Mouse (Mus musculus): Measurements from ENCODE around the gene Prkci. TPM values are rescaled to one million over a fixed set of nuclear protein-coding genes. Genes with fewer than 3 reads are reported as not detected.

Gene Prkci
- polyA plus RNA-seq, 2 experiments: 45.3 to 45.5 TPM

GRCm38 (mm10) chr3:31014374-31014773 is 18.8 kb downstream of the Prkci start:
- no peaks in the 10 kb centered on the region for H3K27me3 ChIP-seq (ENCODE audit: control insufficient read depth, insufficient read depth, low read length)
- H3K9me3 ChIP-seq (ENCODE audit: control insufficient read depth, low read length): no peaks in the 10 kb centered on the region
- H3K9ac ChIP-seq (ENCODE audit: low read depth, low read length, severe bottlenecking): no peak overlapping the region
- DNase-seq (ENCODE audit: low spot score): no peak
- WGBS: 61% methylated on average over 2 of the region's 2 CpGs
- no peak overlapping the region for H3K27ac ChIP-seq (replicated peaks; ENCODE audit: low read depth, low read length)
- H3K4me2 ChIP-seq (replicated peaks; ENCODE audit: low read depth, low read length, severe bottlenecking): no peak overlapping the region
- no peaks in the 10 kb centered on the region for H3K36me3 ChIP-seq (ENCODE audit: control insufficient read depth, insufficient read depth, low read length)
- H3K4me1 ChIP-seq (ENCODE audit: control insufficient read depth, insufficient read depth, low read length): peaks cover 22% of the 10 kb centered on the region
- ATAC-seq (ENCODE audit: low FRiP score, low read depth): no peak
- no peak overlapping the region for H3K4me3 ChIP-seq (replicated peaks; ENCODE audit: low read length)
- no peak for TF ChIP-seq POLR2A (IDR thresholded peaks at IDR 0.05; ENCODE audit: borderline replicate concordance, extremely low read depth, insufficient read depth, insufficient read length)

- Histone ChIP-seq H3K9me3 (ENCODE audit: control insufficient read depth, low read length) (no peaks in the 10 kb centered on the region), H3K4me3 (replicated peaks; ENCODE audit: low read length) (no peak overlapping the region), H3K27me3 (ENCODE audit: control insufficient read depth, insufficient read depth, low read length) (no peaks in the 10 kb centered on the region), H3K4me1 (ENCODE audit: control insufficient read depth, insufficient read depth, low read length) (peaks cover 22% of the 10 kb centered on the region), H3K36me3 (ENCODE audit: control insufficient read depth, insufficient read depth, low read length) (peaks cover 5% of the 10 kb centered on the region; the same call in 1 of the 2 replicates), H3K4me2 (replicated peaks; ENCODE audit: low read depth, low read length, severe bottlenecking) (no peak overlapping the region), H3K9ac (ENCODE audit: low read depth, low read length, severe bottlenecking) (no peak overlapping the region), H3K27ac (replicated peaks; ENCODE audit: low read depth, low read length) (no peak overlapping the region)
- no peak for TF ChIP-seq POLR2A (IDR thresholded peaks at IDR 0.05; ENCODE audit: borderline replicate concordance, extremely low read depth, insufficient read depth, insufficient read length)
- DNase-seq (ENCODE audit: low spot score) (no peak), ATAC-seq (ENCODE audit: low FRiP score, low read depth) (no peak)
- WGBS: 75% methylated on average over 10 of the region's 10 CpGs
These were observed 20.3 kb downstream of the Prkci start for GRCm38 (mm10) chr3:31015682-31016443.

GRCm38 (mm10) chr3:31016594-31017196 is 21.1 kb downstream of the Prkci start:
- H3K36me3 ChIP-seq (ENCODE audit: control insufficient read depth, insufficient read depth, low read length): peaks cover 5% of the 10 kb centered on the region; the same call in 1 of the 2 replicates
- H3K9ac ChIP-seq (ENCODE audit: low read depth, low read length, severe bottlenecking): no peak overlapping the region
- H3K4me2 ChIP-seq (replicated peaks; ENCODE audit: low read depth, low read length, severe bottlenecking): no peak overlapping the region
- ATAC-seq (ENCODE audit: low FRiP score, low read depth): no peak
- TF ChIP-seq POLR2A (IDR thresholded peaks at IDR 0.05; ENCODE audit: borderline replicate concordance, extremely low read depth, insufficient read depth, insufficient read length): no peak
- no peaks in the 10 kb centered on the region for H3K9me3 ChIP-seq (ENCODE audit: control insufficient read depth, low read length)
- no peak for DNase-seq (ENCODE audit: low spot score)
- WGBS: 35% methylated on average over 9 of the region's 9 CpGs
- no peak overlapping the region for H3K4me3 ChIP-seq (replicated peaks; ENCODE audit: low read length)
- peaks cover 22% of the 10 kb centered on the region for H3K4me1 ChIP-seq (ENCODE audit: control insufficient read depth, insufficient read depth, low read length)
- H3K27ac ChIP-seq (replicated peaks; ENCODE audit: low read depth, low read length): 0 out of 2 replicates have a peak overlapping the region, but pooled peaks have one; percentile 3
- no peaks in the 10 kb centered on the region for H3K27me3 ChIP-seq (ENCODE audit: control insufficient read depth, insufficient read depth, low read length)

- Histone ChIP-seq H3K36me3 (ENCODE audit: control insufficient read depth, insufficient read depth, low read length) (peaks cover 5% of the 10 kb centered on the region; the same call in 1 of the 2 replicates), H3K4me3 (replicated peaks; ENCODE audit: low read length) (no peak overlapping the region), H3K27me3 (ENCODE audit: control insufficient read depth, insufficient read depth, low read length) (no peaks in the 10 kb centered on the region), H3K9ac (ENCODE audit: low read depth, low read length, severe bottlenecking) (no peak overlapping the region), H3K9me3 (ENCODE audit: control insufficient read depth, low read length) (no peaks in the 10 kb centered on the region), H3K4me1 (ENCODE audit: control insufficient read depth, insufficient read depth, low read length) (peaks cover 24% of the 10 kb centered on the region), H3K4me2 (replicated peaks; ENCODE audit: low read depth, low read length, severe bottlenecking) (no peak overlapping the region), H3K27ac (replicated peaks; ENCODE audit: low read depth, low read length) (no peak overlapping the region)
- 74% methylated on average over 4 of the region's 4 CpGs for WGBS
- DNase-seq (ENCODE audit: low spot score) (no peak), ATAC-seq (ENCODE audit: low FRiP score, low read depth) (no peak)
- TF ChIP-seq POLR2A (IDR thresholded peaks at IDR 0.05; ENCODE audit: borderline replicate concordance, extremely low read depth, insufficient read depth, insufficient read length): no peak
These were observed 22.1 kb downstream of the Prkci start for GRCm38 (mm10) chr3:31017652-31018051.

- peaks cover 30% of the 10 kb centered on the region for H3K4me1 ChIP-seq (ENCODE audit: control insufficient read depth, insufficient read depth, low read length)
These were observed 23.7 kb downstream of the Prkci start for GRCm38 (mm10) chr3:31019287-31019686.

More at GRCm38 (mm10) chr3:31019287-31019686, 23.7 kb downstream of the Prkci start:
- no peaks in the 10 kb centered on the region for H3K9me3 ChIP-seq (ENCODE audit: control insufficient read depth, low read length)
- TF ChIP-seq POLR2A (IDR thresholded peaks at IDR 0.05; ENCODE audit: borderline replicate concordance, extremely low read depth, insufficient read depth, insufficient read length): no peak
- DNase-seq (ENCODE audit: low spot score): no peak
- H3K4me2 ChIP-seq (replicated peaks; ENCODE audit: low read depth, low read length, severe bottlenecking): no peak overlapping the region
- no peak overlapping the region for H3K4me3 ChIP-seq (replicated peaks; ENCODE audit: low read length)
- H3K9ac ChIP-seq (ENCODE audit: low read depth, low read length, severe bottlenecking): no peak overlapping the region
- no peak for ATAC-seq (ENCODE audit: low FRiP score, low read depth)
- H3K27ac ChIP-seq (replicated peaks; ENCODE audit: low read depth, low read length): no peak overlapping the region
- peaks cover 5% of the 10 kb centered on the region; the same call in 1 of the 2 replicates for H3K36me3 ChIP-seq (ENCODE audit: control insufficient read depth, insufficient read depth, low read length)
- H3K27me3 ChIP-seq (ENCODE audit: control insufficient read depth, insufficient read depth, low read length): no peaks in the 10 kb centered on the region
- WGBS: 48% methylated on average over 1 of the region's 1 CpGs
